Mouse (Mus musculus): Measurements from ENCODE around the gene Insr.

DNA sequence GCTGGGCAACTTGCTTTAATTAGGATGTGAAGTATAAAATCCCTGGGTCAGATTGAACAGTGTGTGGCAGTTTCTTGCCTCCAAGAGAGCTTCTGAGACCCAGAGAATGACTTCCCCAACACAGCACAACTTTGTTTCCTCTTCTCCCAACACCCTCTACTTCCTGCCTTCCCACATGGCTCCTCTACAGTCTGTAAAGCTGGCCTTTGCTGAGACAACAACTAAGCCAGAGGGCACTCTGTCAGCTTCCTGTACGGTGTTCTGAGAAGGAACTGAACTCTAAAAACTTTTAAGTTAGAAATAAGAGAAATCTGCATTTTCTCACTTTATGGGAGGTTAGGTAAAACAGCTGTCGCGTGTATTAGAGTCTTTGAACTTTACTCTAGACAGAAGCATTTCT lies 34.4 kb upstream of the Insr start:
- TF ChIP-seq POLR2A (IDR thresholded peaks at IDR 0.05; ENCODE audit: borderline replicate concordance, low read depth, low read length) (no peak), CTCF (IDR thresholded peaks at IDR 0.05; ENCODE audit: low read depth, low read length) (no peak)
